Mouse (Mus musculus): ENCODE results near the gene Inpp5a. TPM values are rescaled to one million over a fixed set of nuclear protein-coding genes. Genes with fewer than 3 reads are reported as not detected.

The Inpp5a gene
- polyA plus RNA-seq, 1 experiment from 2014 or later = 46.2 TPM

GRCm38 (mm10) chr7:139518352-139518751, 129.4 kb downstream of the Inpp5a start:
- Histone ChIP-seq H3K36me3 (ENCODE audit: control insufficient read depth, insufficient read depth, low read length) (peaks cover 4% of the 10 kb centered on the region), H3K4me3 (ENCODE audit: low read depth, low read length) (no peak overlapping the region), H3K4me2 (replicated peaks; ENCODE audit: low read depth, low read length) (no peak overlapping the region), H3K9me3 (ENCODE audit: control insufficient read depth, low read depth, low read length) (no peaks in the 10 kb centered on the region), H3K27me3 (ENCODE audit: control insufficient read depth, insufficient read depth, low read length) (no peaks in the 10 kb centered on the region), H3K27ac (ENCODE audit: low read length) (no peak overlapping the region), H3K9ac (replicated peaks; ENCODE audit: low read depth, low read length) (no peak overlapping the region), H3K4me1 (ENCODE audit: control insufficient read depth, insufficient read depth, low read length) (no peaks in the 10 kb centered on the region)
- no peak for ATAC-seq (ENCODE audit: insufficient number of reproducible peaks, insufficient read depth, low FRiP score, low read depth)
- 74% methylated on average over 3 of the region's 3 CpGs for WGBS

DNA sequence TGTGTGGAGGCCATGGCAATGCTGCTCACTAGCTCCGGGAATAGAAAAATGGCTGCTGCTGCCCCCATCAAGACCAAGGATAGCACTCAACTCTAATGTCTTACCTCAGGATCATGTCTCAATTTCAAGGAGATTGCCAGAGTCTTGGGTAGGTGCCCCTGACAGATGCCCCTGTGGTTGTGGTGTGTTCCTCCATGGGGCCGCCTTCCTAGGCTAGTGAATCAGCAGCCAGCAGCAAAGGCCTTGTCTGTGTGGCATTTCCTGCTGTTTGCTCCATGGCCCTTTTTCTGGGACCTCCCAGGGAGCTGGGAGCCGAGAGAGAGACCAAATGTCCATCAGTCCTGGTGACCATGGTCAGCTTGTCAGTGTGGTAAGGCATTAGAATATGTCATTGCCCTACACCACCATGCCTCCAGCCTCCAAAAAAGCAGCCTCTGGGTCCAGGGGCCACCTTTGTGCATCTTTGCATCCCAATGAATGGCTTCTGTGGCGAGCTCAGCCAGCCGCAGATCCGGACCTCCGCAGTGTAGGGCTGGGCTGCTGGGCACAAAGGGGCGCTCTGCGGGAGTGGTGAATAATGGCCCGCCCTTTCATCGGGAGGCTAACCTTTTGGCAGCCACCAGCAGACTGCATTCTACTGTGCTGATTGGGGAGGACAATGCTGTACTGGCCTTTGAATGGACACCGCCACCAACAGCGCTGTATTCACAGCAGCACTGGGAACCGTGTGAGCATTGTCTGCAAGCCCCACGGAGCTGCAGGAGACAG, 139.6 kb downstream of the Inpp5a start:
- no peaks in the 10 kb centered on the region for H3K9me3 ChIP-seq (ENCODE audit: control insufficient read depth, low read depth, low read length)

DNA sequence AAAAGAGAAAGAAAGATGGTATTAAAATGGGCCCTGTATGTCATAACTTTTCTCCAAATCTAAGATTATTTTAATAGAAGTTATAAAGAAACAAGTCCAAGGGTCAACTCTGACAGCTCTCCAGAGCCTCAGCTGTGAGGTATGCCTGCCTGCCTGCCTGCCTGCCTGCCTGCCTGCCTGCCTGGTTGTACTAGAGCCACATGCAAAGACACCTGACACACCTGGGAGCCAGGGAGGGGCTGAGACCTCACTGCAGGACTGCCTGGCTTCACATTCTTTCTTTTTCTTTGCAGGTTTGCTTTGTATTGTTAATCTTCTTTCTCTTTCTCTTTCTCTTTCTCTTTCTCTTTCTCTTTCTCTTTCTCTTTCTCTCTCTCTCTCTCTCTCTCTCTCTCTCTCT, 140.3 kb downstream of the Inpp5a start:
- ATAC-seq (ENCODE audit: insufficient number of reproducible peaks, insufficient read depth, low FRiP score, low read depth) = no peak
- Histone ChIP-seq H3K27ac (ENCODE audit: low read length) (no peak overlapping the region), H3K4me3 (ENCODE audit: low read depth, low read length) (no peak overlapping the region), H3K9ac (replicated peaks; ENCODE audit: low read depth, low read length) (no peak overlapping the region), H3K4me1 (ENCODE audit: control insufficient read depth, insufficient read depth, low read length) (no peaks in the 10 kb centered on the region), H3K4me2 (replicated peaks; ENCODE audit: low read depth, low read length) (no peak overlapping the region), H3K9me3 (ENCODE audit: control insufficient read depth, low read depth, low read length) (no peaks in the 10 kb centered on the region), H3K27me3 (ENCODE audit: control insufficient read depth, insufficient read depth, low read length) (no peaks in the 10 kb centered on the region), H3K36me3 (ENCODE audit: control insufficient read depth, insufficient read depth, low read length) (peaks cover 14% of the 10 kb centered on the region)

More for the DNA sequence above, 139.6 kb downstream of the Inpp5a start:
- no peak overlapping the region for H3K4me2 ChIP-seq (replicated peaks; ENCODE audit: low read depth, low read length)
- no peak overlapping the region for H3K27ac ChIP-seq (ENCODE audit: low read length)
- no peaks in the 10 kb centered on the region for H3K27me3 ChIP-seq (ENCODE audit: control insufficient read depth, insufficient read depth, low read length)
- peak; percentile 37; the same call in 1 of the 2 replicates for ATAC-seq (ENCODE audit: insufficient number of reproducible peaks, insufficient read depth, low FRiP score, low read depth)
- H3K36me3 ChIP-seq (ENCODE audit: control insufficient read depth, insufficient read depth, low read length) = peaks cover 14% of the 10 kb centered on the region
- 40% methylated on average over 15 of the region's 15 CpGs for WGBS
- H3K9ac ChIP-seq (replicated peaks; ENCODE audit: low read depth, low read length) = no peak overlapping the region
- no peak overlapping the region for H3K4me3 ChIP-seq (ENCODE audit: low read depth, low read length)
- no peaks in the 10 kb centered on the region for H3K4me1 ChIP-seq (ENCODE audit: control insufficient read depth, insufficient read depth, low read length)

DNA sequence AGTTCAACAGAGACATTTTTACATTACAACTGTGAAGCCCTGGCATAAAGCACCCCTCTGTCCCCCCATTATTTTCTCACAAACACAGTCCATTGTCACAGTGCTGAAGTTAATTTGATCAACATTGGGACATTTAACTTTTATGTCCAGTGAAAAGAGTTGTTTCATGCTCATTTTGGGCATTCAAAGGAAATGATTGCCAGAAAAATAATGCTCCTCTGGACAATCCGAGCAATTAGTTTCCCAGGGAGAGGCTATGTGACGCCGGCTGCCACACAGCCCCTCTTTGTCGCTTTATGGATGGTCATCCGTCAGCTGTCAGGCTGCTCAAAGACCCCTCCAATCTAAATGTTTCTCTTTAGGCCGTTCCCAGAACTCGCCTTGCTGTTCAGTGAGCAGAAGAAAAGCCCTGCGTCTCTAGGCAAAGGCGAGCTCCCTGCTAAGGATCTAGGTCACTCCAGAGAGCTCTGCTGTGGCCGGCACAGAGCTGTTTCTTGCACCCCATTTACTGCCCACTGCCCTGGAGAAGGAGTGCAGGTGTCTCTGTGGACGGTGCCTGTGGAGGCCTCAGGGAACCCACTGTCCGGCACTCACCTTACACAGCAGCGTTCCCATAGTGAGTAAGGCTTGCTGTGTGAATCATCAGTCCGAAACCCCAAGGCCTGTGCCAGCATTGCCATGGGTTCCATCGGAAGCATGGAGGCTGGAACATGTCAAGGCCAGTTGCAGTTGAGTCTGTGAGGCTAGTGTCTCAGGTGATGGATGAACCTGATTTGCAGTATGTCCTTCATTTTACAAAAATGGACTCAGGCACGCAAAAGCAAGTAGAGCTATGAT, 141.9 kb downstream of the Inpp5a start:
- Histone ChIP-seq H3K9ac (replicated peaks; ENCODE audit: low read depth, low read length) (no peak overlapping the region), H3K4me3 (ENCODE audit: low read depth, low read length) (no peak overlapping the region), H3K9me3 (ENCODE audit: control insufficient read depth, low read depth, low read length) (no peaks in the 10 kb centered on the region), H3K27me3 (ENCODE audit: control insufficient read depth, insufficient read depth, low read length) (no peaks in the 10 kb centered on the region), H3K4me2 (replicated peaks; ENCODE audit: low read depth, low read length) (no peak overlapping the region), H3K27ac (ENCODE audit: low read length) (no peak overlapping the region), H3K36me3 (ENCODE audit: control insufficient read depth, insufficient read depth, low read length) (peaks cover 19% of the 10 kb centered on the region), H3K4me1 (ENCODE audit: control insufficient read depth, insufficient read depth, low read length) (no peaks in the 10 kb centered on the region)
- 48% methylated on average over 16 of the region's 16 CpGs for WGBS
- no peak for ATAC-seq (ENCODE audit: insufficient number of reproducible peaks, insufficient read depth, low FRiP score, low read depth)

- Histone ChIP-seq H3K36me3 (ENCODE audit: control insufficient read depth, insufficient read depth, low read length) (peaks cover 15% of the 10 kb centered on the region), H3K27me3 (ENCODE audit: control insufficient read depth, insufficient read depth, low read length) (no peaks in the 10 kb centered on the region), H3K9me3 (ENCODE audit: control insufficient read depth, low read depth, low read length) (no peaks in the 10 kb centered on the region), H3K4me1 (ENCODE audit: control insufficient read depth, insufficient read depth, low read length) (no peaks in the 10 kb centered on the region), H3K9ac (replicated peaks; ENCODE audit: low read depth, low read length) (no peak overlapping the region), H3K4me3 (ENCODE audit: low read depth, low read length) (no peak overlapping the region), H3K27ac (ENCODE audit: low read length) (no peak overlapping the region), H3K4me2 (replicated peaks; ENCODE audit: low read depth, low read length) (no peak overlapping the region)
- ATAC-seq (ENCODE audit: insufficient number of reproducible peaks, insufficient read depth, low FRiP score, low read depth) = no peak
- WGBS = 74% methylated on average over 4 of the region's 4 CpGs
Observed at GRCm38 (mm10) chr7:139531428-139531801, 142.5 kb downstream of the Inpp5a start.

DNA sequence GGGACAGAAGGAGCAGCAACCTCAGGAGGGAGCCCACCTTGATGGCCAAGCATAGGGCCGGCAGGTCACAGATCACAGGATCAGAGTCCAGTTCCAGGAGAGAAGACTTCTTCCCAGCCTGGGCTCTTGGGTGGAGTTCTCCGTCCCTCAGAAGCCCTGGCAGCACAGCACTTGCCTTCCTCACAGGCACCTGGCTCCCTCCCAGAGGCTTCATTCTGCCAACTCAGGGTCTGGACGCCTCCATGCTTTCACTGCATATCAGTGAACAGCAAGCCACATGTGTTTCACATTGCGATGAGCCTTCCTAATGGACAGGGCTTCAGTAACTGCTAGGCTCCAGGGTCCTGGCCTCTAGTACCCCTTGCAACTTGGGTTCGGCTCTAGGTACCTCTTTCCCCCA, 147.4 kb downstream of the Inpp5a start:
- H3K27ac ChIP-seq (ENCODE audit: low read length) = no peak overlapping the region
- no peaks in the 10 kb centered on the region for H3K4me1 ChIP-seq (ENCODE audit: control insufficient read depth, insufficient read depth, low read length)
- H3K9ac ChIP-seq (replicated peaks; ENCODE audit: low read depth, low read length) = no peak overlapping the region
- no peaks in the 10 kb centered on the region for H3K9me3 ChIP-seq (ENCODE audit: control insufficient read depth, low read depth, low read length)
- no peak overlapping the region for H3K4me3 ChIP-seq (ENCODE audit: low read depth, low read length)
- 84% methylated on average over 5 of the region's 5 CpGs for WGBS
- no peak for ATAC-seq (ENCODE audit: insufficient number of reproducible peaks, insufficient read depth, low FRiP score, low read depth)
- H3K36me3 ChIP-seq (ENCODE audit: control insufficient read depth, insufficient read depth, low read length) = peaks cover 9% of the 10 kb centered on the region
- no peaks in the 10 kb centered on the region for H3K27me3 ChIP-seq (ENCODE audit: control insufficient read depth, insufficient read depth, low read length)
- H3K4me2 ChIP-seq (replicated peaks; ENCODE audit: low read depth, low read length) = no peak overlapping the region

- Histone ChIP-seq H3K4me2 (replicated peaks; ENCODE audit: low read depth, low read length) (no peak overlapping the region), H3K36me3 (ENCODE audit: control insufficient read depth, insufficient read depth, low read length) (peaks cover 9% of the 10 kb centered on the region), H3K27ac (ENCODE audit: low read length) (no peak overlapping the region), H3K4me1 (ENCODE audit: control insufficient read depth, insufficient read depth, low read length) (no peaks in the 10 kb centered on the region), H3K4me3 (ENCODE audit: low read depth, low read length) (no peak overlapping the region), H3K9ac (replicated peaks; ENCODE audit: low read depth, low read length) (no peak overlapping the region), H3K9me3 (ENCODE audit: control insufficient read depth, low read depth, low read length) (no peaks in the 10 kb centered on the region), H3K27me3 (ENCODE audit: control insufficient read depth, insufficient read depth, low read length) (no peaks in the 10 kb centered on the region)
- 99% methylated on average over 2 of the region's 2 CpGs for WGBS
- no peak for ATAC-seq (ENCODE audit: insufficient number of reproducible peaks, insufficient read depth, low FRiP score, low read depth)
Observed at GRCm38 (mm10) chr7:139536831-139537230, 147.9 kb downstream of the Inpp5a start.

GRCm38 (mm10) chr7:139537831-139538230, 148.9 kb downstream of the Inpp5a start:
- Histone ChIP-seq H3K27ac (ENCODE audit: low read length) (no peak overlapping the region), H3K4me2 (replicated peaks; ENCODE audit: low read depth, low read length) (no peak overlapping the region), H3K36me3 (ENCODE audit: control insufficient read depth, insufficient read depth, low read length) (peaks cover 9% of the 10 kb centered on the region), H3K4me1 (ENCODE audit: control insufficient read depth, insufficient read depth, low read length) (no peaks in the 10 kb centered on the region), H3K9me3 (ENCODE audit: control insufficient read depth, low read depth, low read length) (no peaks in the 10 kb centered on the region), H3K4me3 (ENCODE audit: low read depth, low read length) (no peak overlapping the region), H3K27me3 (ENCODE audit: control insufficient read depth, insufficient read depth, low read length) (no peaks in the 10 kb centered on the region), H3K9ac (replicated peaks; ENCODE audit: low read depth, low read length) (no peak overlapping the region)
- ATAC-seq (ENCODE audit: insufficient number of reproducible peaks, insufficient read depth, low FRiP score, low read depth) = no peak
- 93% methylated on average over 9 of the region's 9 CpGs for WGBS

Measured in stomach, embryonic 14.5 days (tissue).